Mouse (Mus musculus): Measurements from ENCODE around the gene Clcn3.

The Clcn3 gene

DNA sequence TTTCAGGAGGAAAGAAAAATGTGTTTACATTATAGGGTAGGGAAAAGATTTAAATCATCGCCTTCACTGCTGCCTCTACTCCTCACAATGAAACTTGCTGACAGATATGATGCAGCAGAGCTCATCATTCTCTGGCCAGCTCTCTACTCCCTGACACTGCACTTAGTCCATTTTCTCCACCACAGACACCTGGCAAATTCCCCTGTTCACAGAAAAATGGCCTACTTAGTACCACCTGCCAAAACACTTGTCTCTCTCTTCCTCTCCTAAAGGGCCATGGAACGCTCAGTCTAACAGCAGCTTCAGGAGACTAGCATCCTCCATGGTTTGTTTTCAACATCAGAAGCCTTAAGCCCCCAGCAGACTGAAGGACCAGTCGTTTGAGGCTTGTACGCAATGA is 31.8 kb downstream of the Clcn3 start:
- no peak for DNase-seq

- no peak for DNase-seq
Measured at GRCm38 (mm10) chr8:60949859-60950258, 33.2 kb downstream of the Clcn3 start.

GRCm38 (mm10) chr8:60947503-60947902 is 35.6 kb downstream of the Clcn3 start:
- no peak for DNase-seq

GRCm38 (mm10) chr8:60942867-60943266 is 40.2 kb downstream of the Clcn3 start:
- DNase-seq: no peak

DNA sequence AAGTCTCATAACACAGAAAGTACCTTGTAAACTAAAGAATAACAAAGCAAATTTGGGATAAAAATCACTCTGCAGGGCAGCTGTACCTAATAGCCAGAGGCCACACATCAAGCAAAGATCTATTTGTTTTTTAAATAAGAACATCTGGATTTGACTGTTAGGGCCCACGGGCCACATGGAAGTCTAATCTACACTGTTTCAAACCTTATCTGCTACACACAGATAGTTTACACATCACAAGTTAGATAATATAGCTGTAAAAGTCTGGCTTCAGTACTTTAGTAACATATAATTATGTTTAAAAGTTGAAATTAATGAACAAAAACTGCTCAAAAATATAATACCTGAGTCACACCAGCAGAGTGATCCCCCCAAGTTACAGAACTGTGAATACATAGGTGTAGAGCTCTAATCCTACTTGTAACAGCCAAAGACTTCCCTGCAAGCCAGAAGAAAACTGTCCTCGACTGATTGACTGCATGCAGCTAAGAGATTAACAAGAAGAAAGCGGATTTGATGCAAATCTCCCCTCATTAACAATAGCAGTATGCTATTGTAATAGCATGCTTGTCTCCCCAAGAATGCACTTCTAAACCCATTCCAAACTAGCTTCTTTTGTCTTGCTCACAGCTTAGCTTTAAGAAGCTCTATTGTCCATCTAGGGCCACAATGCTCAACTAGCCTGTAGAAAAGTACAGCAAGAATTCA is 44.2 kb downstream of the Clcn3 start:
- no peak for DNase-seq

DNA sequence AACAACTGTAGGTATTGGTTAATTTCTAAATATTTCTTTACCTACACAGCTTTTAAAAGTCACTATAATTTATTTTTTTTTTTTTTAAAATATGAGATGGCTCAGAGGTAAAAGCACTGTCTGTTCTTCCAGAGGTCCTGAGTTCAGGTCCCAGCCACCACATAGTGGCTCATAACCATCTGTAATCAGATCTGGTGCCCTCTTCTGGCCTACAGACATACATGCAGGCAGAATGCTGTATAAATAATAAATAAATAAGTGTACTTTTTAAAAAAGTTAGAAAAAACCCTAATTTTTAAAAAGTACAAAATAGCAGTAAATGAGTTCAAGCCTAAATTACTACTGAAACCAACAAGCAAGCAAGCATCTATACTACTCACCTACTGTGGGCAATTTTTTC is 49.5 kb downstream of the Clcn3 start:
- DNase-seq: no peak

- no peak for DNase-seq
Measured at GRCm38 (mm10) chr8:60920176-60920575, 62.9 kb downstream of the Clcn3 start.

DNA sequence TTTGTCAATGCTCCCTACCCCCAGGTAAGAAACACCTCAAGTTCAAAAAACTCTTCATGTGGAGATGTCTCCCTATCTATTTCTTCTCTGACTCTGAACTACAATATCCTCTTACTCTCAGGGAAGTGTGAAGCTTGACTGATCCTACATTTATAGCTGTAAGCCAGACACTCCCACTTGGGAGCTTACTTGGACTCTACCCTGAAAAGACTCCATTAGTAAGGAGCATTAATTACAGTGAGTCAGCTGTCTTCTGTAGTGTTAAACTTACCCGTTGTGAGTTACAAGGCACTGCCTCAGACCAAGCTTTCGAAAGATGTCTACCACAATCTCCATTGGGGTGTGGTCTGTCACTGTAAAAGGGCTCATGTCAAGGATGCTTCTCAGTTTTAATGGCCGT is 64.0 kb downstream of the Clcn3 start:
- DNase-seq: no peak

DNA sequence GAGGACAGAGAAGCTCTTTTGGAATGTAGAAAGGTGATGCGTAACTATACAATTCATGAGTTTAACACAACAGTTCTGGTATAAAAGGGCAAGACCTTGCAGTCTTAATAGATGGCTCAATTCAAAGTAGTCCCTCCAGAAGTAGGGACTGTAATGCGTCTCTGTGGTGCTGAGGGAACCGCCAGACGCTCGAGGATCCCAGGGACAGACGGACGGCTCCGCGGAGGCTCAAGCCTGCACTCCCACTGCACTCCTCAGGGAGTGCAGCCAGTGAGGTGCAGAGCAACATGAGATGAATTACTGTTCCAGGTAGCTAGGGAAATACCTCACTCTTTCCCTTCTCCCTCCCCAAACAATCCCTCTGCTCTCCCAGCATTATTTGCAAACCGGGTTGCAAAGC is 70.5 kb downstream of the Clcn3 start:
- no peak for DNase-seq

DNA sequence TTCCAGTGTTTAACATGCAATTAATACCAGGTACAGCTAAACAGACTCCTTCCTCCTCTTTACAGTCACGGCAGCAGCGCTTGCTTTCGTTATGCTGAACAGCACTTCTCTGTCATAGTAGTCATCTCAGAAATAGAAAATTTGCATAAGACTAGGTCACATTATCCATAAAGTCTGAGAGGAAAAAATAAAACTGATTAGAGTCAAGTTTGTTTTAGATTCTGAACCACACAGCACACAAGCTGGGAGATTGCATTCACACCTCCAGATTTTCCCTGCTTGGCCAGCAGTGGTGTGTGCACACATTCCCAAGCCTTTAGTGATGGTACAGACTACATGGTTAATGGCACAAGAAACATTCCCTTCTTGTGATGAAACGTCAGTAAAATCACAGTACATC is 71.0 kb downstream of the Clcn3 start:
- DNase-seq: no peak

DNA sequence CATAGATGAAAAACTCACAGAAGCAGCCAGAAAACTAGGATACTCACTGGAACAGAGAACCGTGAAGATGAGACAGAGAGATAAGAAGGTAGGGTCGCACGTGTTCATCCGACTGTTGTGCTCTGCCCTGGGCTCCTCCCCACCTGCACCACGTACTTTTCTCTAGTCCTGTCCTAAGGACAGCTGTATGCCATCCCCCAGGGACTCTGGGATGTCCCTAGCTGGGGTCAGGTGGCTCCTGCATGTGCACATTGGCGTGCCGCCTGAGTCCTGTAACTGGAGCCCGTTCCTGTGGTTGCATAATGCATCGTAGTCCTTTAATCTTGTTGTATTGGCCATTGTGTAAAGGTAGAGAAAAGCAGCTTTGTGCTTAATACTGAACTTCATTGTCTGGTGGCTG is 83.0 kb downstream of the Clcn3 start:
- DNase-seq: no peak

GRCm38 (mm10) chr8:60895878-60896277 is 87.2 kb downstream of the Clcn3 start:
- no peak for DNase-seq

DNA sequence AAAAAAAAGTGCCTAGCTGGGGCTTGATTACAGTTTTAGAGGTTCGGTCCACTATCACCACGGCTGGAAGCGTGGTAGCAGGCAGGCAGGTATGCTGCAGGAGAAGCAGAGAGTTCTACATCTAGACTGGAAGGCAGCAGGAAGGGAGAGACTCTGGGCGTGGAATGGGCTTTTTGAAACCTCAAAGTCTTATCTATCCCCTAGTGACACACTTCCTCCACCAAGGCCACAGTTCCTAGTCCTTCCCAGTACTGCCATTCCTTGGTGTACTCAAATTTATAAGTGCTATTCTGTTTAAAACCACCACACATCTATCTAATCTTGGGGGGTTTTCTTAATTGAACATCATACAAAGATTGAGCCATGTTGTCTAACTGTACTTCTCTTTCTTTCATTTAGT is 91.3 kb downstream of the Clcn3 start:
- no peak for DNase-seq

DNA sequence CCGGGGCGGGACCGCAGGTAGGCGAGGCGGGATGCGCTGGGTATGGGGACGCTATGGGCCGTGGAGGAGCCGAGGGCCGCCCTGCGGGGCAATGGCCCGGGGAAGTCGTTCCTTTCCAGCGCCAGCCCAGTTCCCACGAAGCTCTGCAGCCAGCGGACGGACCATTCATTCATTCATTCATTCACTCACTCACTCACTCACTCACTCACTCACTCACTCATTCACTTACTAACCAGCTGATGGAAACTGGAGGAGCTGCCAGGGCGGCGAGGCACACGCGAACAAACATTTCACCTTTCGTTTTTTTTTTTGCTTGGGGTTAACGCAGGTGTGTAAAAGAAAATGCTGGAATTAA is 92.6 kb downstream of the Clcn3 start:
- no peak for DNase-seq

DNA sequence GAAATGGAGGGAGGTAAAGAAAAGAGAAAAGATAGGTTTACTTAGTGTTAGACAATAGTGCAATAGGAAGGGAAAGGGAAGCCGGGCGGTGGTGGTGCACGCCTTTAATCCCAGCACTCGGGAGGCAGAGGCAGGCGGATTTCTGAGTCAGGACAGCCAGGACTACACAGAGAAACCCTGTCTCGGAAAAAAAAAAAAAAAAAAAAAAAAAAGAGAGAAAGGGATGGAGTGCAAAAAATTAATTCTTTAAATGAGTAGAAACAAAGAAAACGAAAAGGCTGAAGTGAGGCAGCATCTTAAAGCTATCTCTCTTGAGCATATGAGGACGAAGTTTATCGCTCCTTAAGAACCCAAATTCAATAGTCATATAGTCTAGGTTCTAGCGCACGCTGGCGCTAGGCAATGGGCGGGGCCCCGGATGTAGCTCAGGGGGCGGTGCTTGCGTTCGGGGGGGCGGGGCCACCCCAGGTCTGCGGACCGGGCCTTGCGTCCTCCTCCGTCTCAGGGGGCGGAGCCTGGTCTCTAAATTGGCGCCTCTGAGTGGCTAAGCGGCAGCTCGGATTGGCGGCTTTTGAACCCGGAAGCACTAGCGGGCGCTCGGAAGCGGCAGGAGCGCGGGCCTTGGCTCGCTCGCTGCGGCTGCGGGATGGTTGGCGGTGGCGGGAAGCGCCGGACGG is 93.1 kb downstream of the Clcn3 start, which contains the start of gene Hpf1:
Gene Hpf1 (plus strand): TSS at position 576 of the 677 bp plus-strand sequence.
- DNase-seq: peak; percentile 100

- DNase-seq: no peak
Measured at GRCm38 (mm10) chr8:60889131-60889842, 93.8 kb downstream of the Clcn3 start.

DNA sequence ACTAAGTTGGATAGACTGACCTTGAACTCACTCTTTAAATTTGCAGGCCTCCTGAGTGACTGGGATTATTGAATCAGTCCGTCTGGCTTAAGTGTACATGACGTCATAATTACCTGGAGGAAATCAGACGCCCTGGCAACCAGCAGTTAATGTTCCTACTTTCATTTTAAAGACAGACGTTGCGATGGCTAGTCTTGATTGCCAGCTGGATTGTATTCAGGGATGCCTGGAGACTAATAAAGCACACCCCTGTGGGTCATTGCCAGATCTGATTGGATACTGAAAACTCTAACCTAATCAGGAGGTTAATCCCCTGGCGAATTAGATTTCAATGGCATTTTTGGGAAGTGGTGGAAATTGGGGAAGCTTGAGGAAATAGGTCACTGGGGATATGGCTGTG is 96.4 kb downstream of the Clcn3 start:
- DNase-seq: peak; percentile 5

- DNase-seq: no peak
Measured at GRCm38 (mm10) chr8:60883419-60884137, 99.5 kb downstream of the Clcn3 start.

GRCm38 (mm10) chr8:60878617-60879016 is 104.5 kb downstream of the Clcn3 start:
- no peak for DNase-seq

DNA sequence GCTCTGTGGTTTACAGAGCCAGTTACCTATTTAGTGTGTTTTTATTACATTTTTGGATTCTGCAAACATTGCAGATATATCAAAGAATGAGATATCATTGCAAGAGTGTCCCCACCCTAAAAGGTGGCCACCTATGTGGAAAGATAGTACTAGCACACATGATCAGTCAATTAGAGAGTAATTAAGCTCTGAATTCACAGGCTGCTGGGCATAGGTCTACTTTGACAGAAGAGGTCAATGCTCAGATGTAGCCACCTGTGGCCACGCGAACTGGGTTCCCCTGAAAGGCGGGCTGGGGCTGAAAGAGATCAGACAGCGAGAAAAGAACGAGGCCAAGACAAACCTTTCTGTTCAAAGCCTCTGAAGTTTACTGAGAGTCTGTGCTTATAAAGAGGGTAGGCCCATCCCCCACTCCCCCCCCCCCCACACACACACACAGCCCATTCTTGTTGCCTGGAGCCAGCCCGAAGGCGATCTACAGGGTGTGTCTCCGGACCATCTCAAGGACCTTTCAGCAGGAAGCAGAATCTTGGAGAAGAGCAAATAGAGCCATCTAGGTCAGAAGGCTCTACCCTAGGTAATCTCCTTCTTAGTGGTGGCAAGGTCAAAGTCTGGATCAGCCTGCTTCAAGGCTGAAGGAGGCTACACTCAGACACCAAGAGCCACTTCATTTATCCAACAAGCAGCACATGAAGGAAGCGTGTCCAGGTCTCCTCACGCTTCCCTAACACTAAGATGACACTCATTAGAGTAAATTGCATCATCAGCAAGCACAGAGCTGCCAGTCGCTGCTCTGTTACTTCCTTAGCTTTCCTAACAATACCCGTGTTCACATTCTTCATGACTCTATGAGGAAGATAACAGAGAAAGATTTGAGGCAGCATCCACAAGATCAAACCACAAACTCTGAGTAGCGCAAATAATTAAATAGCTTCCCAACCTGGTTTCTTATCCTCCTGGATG is 112.6 kb downstream of the Clcn3 start:
- DNase-seq: no peak

- no peak for DNase-seq
Measured at GRCm38 (mm10) chr8:60869761-60870160, 113.3 kb downstream of the Clcn3 start.

All from embryo, embryonic 11 days (tissue).